ENCODE assay signal across 10 mouse cellular contexts in genomic region chrX:111537859-111538258, GRCm38 (mm10). TPM values are rescaled to one million over a fixed set of nuclear protein-coding genes. Genes with fewer than 3 reads are reported as not detected.
DNase-seq lines count a peak whose midpoint lies in the region; ATAC-seq and TF ChIP-seq lines count a peak whose summit lies in the region.
"Had no signal": no experiment of that assay in that cellular context is flagged by ENCODE, and none has a peak within 500 bp of the region (broad histone marks: within the 10 kb centered on the region; RNA-seq: fewer than 3 reads in every experiment).

Gene Rps6ka6 (minus strand): TSS chrX:111537959.

- no peaks in the 10 kb centered on the region for H3K4me1 ChIP-seq in heart, embryonic 12.5 days (replicated peaks)
- no peaks in the 10 kb centered on the region for H3K4me1 ChIP-seq in hindbrain, embryonic 12.5 days
- H3K4me1 ChIP-seq in midbrain, embryonic 11.5 days (ENCODE audit: control insufficient read depth, insufficient read depth, low read length), result no peaks in the 10 kb centered on the region

- TF ChIP-seq CTCF in brain, embryonic 14.5 days (IDR thresholded peaks at IDR 0.05; ENCODE audit: borderline replicate concordance, extremely low read depth, insufficient read depth, insufficient read length), result no peak

- 60% methylated on average over 10 of the region's 10 CpGs for WGBS in heart, embryonic 12.5 days
- WGBS in hindbrain, embryonic 12.5 days, result 71% methylated on average over 10 of the region's 10 CpGs
- 73% methylated on average over 10 of the region's 10 CpGs for WGBS in midbrain, embryonic 11.5 days

- no peaks in the 10 kb centered on the region for H3K9me3 ChIP-seq in heart, embryonic 12.5 days (replicated peaks)
- H3K9me3 ChIP-seq in hindbrain, embryonic 12.5 days (replicated peaks), result no peaks in the 10 kb centered on the region
- H3K9me3 ChIP-seq in midbrain, embryonic 11.5 days (ENCODE audit: control insufficient read depth, low read length), result no peaks in the 10 kb centered on the region

- no peak within 1 kb of the TSS for H3K27ac ChIP-seq in heart, embryonic 12.5 days (ENCODE audit: poor library complexity, severe bottlenecking)
- H3K27ac ChIP-seq in hindbrain, embryonic 12.5 days, result no peak within 1 kb of the TSS
- H3K27ac ChIP-seq in midbrain, embryonic 11.5 days (ENCODE audit: low read depth, low read length), result no peak within 1 kb of the TSS

- H3K36me3 ChIP-seq in heart, embryonic 12.5 days, result no peaks in the 10 kb centered on the region
- H3K36me3 ChIP-seq in hindbrain, embryonic 12.5 days, result no peaks in the 10 kb centered on the region
- H3K36me3 ChIP-seq in midbrain, embryonic 11.5 days (ENCODE audit: control insufficient read depth, insufficient read depth, low read length), result no peaks in the 10 kb centered on the region

- H3K9ac ChIP-seq in heart, embryonic 12.5 days, result no peak within 1 kb of the TSS
- no peak within 1 kb of the TSS for H3K9ac ChIP-seq in hindbrain, embryonic 12.5 days
- H3K9ac ChIP-seq in midbrain, embryonic 11.5 days (ENCODE audit: low read length), result no peak within 1 kb of the TSS

- no peak for ATAC-seq in heart, embryonic 12.5 days (ENCODE audit: insufficient number of reproducible peaks, low FRiP score)
- no peak for ATAC-seq in hindbrain, embryonic 12.5 days (ENCODE audit: low FRiP score)
- no peak for ATAC-seq in midbrain, embryonic 11.5 days (ENCODE audit: low FRiP score)
- ATAC-seq in erythroblast, adult 5-6 weeks (replicated peaks; ENCODE audit: low FRiP score, poor library complexity, severe bottlenecking), result no peak
- ATAC-seq: Patski had no signal

- H3K4me3 ChIP-seq in heart, embryonic 12.5 days, result no peak within 1 kb of the TSS
- H3K4me3 ChIP-seq in hindbrain, embryonic 12.5 days, result no peak within 1 kb of the TSS
- no peak within 1 kb of the TSS for H3K4me3 ChIP-seq in midbrain, embryonic 11.5 days (ENCODE audit: low read depth, low read length)

- no peaks in the 10 kb centered on the region for H3K27me3 ChIP-seq in heart, embryonic 12.5 days (replicated peaks)
- H3K27me3 ChIP-seq in hindbrain, embryonic 12.5 days, result no peaks in the 10 kb centered on the region
- no peaks in the 10 kb centered on the region for H3K27me3 ChIP-seq in midbrain, embryonic 11.5 days (ENCODE audit: control insufficient read depth, insufficient read depth, low read length)

- no peak within 1 kb of the TSS for H3K4me2 ChIP-seq in heart, embryonic 12.5 days
- no peak within 1 kb of the TSS for H3K4me2 ChIP-seq in hindbrain, embryonic 12.5 days (replicated peaks)
- H3K4me2 ChIP-seq in midbrain, embryonic 11.5 days, result no peak within 1 kb of the TSS

- no peak for TF ChIP-seq POLR2A in brain, embryonic 14.5 days (IDR thresholded peaks at IDR 0.05; ENCODE audit: borderline replicate concordance, extremely low read depth, insufficient read depth, insufficient read length, poor library complexity, severe bottlenecking)

- DNase-seq in heart, adult 18-20 months, result no peak
- DNase-seq in brain, embryonic 14.5 days (ENCODE audit: low read depth), result no peak
- no peak for DNase-seq in midbrain, embryonic 11.5 days (ENCODE audit: low spot score, missing footprints)
- no peak for DNase-seq in gastrocnemius, postnatal 25 days
- DNase-seq in retina, postnatal 1 day, result no peak
- DNase-seq: lung, adult 2 months had no signal

RNA-seq across cellular contexts. Expression of gene Rps6ka6, which starts in this region (rescaled TPM):
- polyA plus RNA-seq in heart, embryonic 12.5 days (2016; fragmentation: Nextera tagmentation; extraction: Ambion mirVana), result 15.1 and 17.5 TPM in 2 replicates
- total RNA-seq in heart, adult 18-20 months (2021), result under 1 TPM; 0.27 to 0.31 TPM
- polyA plus RNA-seq in brain, embryonic 14.5 days (2012; rRNA removed), result 10.9 and 19.9 TPM in 2 replicates
- 45.2 and 45.9 TPM in 2 replicates for polyA plus RNA-seq in hindbrain, embryonic 12.5 days (2016; fragmentation: Nextera tagmentation; extraction: Ambion mirVana)
- 65.5 and 75.6 TPM in 2 replicates for polyA plus RNA-seq in midbrain, embryonic 11.5 days (2014; fragmentation: Nextera tagmentation; extraction: Ambion mirVana)
- total RNA-seq in gastrocnemius, postnatal 25 days (2021), result under 1 TPM; 0.69 to 0.91 TPM
- total RNA-seq in erythroblast, adult 5-6 weeks (2015; ENCODE audit: low replicate concordance), result not detected in 2 replicates
- total RNA-seq in erythroblast, adult 5-6 weeks (2017; ENCODE audit: low replicate concordance), result not detected in 2 replicates
